Mouse (Mus musculus) liver, embryonic 11.5 days (tissue): ENCODE results near the gene Slc9a9. TPM values are rescaled to one million over a fixed set of nuclear protein-coding genes. Genes with fewer than 3 reads are reported as not detected.

Experiments
- ATAC-seq: fragments of 200-750 bp; cut with Nextera tagmentation; replicated peaks from 2 replicates; pipeline ENCODE4 v1.8.0; 2017; ENCODE audit warnings: moderate number of reproducible peaks, mild to moderate bottlenecking, moderate TSS enrichment, moderate library complexity; ENCODE audit not compliant: low FRiP score
- DNase-seq: peaks from one replicate; pipeline ENCODE4 v3.0.0-alpha.2; 2017; ENCODE audit warnings: low spot score
- H3K27ac ChIP-seq: fragments of 300-500 bp; sonication (generic); 2 replicates; pipeline ENCODE4 v1.5.1; 2014; ENCODE audit warnings: mild to moderate bottlenecking, low read depth, low read length, control low read depth
- H3K27me3 ChIP-seq: fragments of 300-500 bp; sonication (generic); replicated peaks from 2 replicates; pipeline ENCODE4 v1.6.1; 2014; ENCODE audit warnings: low read length, mixed read lengths; ENCODE audit not compliant: control insufficient read depth, insufficient read depth
- H3K36me3 ChIP-seq: fragments of 300-500 bp; sonication (generic); 2 replicates; pipeline ENCODE4 v1.6.1; 2014; ENCODE audit warnings: mild to moderate bottlenecking, low read length, moderate library complexity, mixed read lengths; ENCODE audit not compliant: control insufficient read depth, insufficient read depth
- H3K4me1 ChIP-seq: fragments of 300-500 bp; sonication (generic); replicated peaks from 2 replicates; pipeline ENCODE4 v1.6.1; 2014; ENCODE audit warnings: low read length, mixed read lengths; ENCODE audit not compliant: control insufficient read depth, insufficient read depth
- H3K4me2 ChIP-seq: fragments of 300-500 bp; sonication (generic); 2 replicates; pipeline ENCODE4 v1.6.1; 2014; ENCODE audit warnings: mild to moderate bottlenecking, control low read depth, moderate library complexity
- H3K4me3 ChIP-seq: fragments of 300-500 bp; sonication (generic); 2 replicates; pipeline ENCODE4 v1.5.1; 2014; ENCODE audit warnings: low read depth, low read length, control low read depth
- H3K9ac ChIP-seq: fragments of 300-500 bp; sonication (generic); 2 replicates; pipeline ENCODE4 v1.6.1; 2014; ENCODE audit warnings: low read depth, low read length, control low read depth
- H3K9me3 ChIP-seq: fragments of 300-500 bp; sonication (generic); 2 replicates; pipeline ENCODE4 v1.6.1; 2016; ENCODE audit warnings: low read length, inconsistent platforms, mixed read lengths; ENCODE audit not compliant: control insufficient read depth
- WGBS: fragments of 180-500 bp; shearing (Covaris S2); extraction: QIAGEN DNeasy Blood & Tissue Kit; methylation state at CpG from one replicate; pipeline ENCODE4 v1.1.7; 2014; 5-methylcytosine and 5-hydroxymethylcytosine counted together
- polyA plus RNA-seq: library from polyadenylated mRNA; unstranded; fragments of >200 nt; fragmentation: Nextera tagmentation; extraction: Ambion mirVana; gene quantifications from 2 replicates; pipeline ENCODE4 v1.2.1, GENCODE M21; 2014

Slc9a9 gene
- polyA plus RNA-seq, 1 experiment from 2014 or later, result 1.9 TPM

GRCm38 (mm10) chr9:94674704-94675103 lies 5.0 kb downstream of the Slc9a9 start:
- H3K4me3 ChIP-seq, result no peak overlapping the region
- H3K9me3 ChIP-seq, result no peaks in the 10 kb centered on the region
- DNase-seq (no peak), ATAC-seq (no peak)
- no peaks in the 10 kb centered on the region for H3K36me3 ChIP-seq
- H3K27me3 ChIP-seq, result no peaks in the 10 kb centered on the region
- no peak overlapping the region for H3K27ac ChIP-seq
- H3K4me1 ChIP-seq, result 0 out of 2 replicates have a peak, but pooled peaks cover 3% of the 10 kb centered on the region
- WGBS, result 84% methylated on average over 1 of the region's 1 CpGs
- no peak overlapping the region for H3K9ac ChIP-seq
- no peak overlapping the region for H3K4me2 ChIP-seq

- no peak overlapping the region for H3K9ac ChIP-seq
- ATAC-seq (no peak), DNase-seq (no peak)
- H3K27ac ChIP-seq, result no peak overlapping the region
- H3K4me2 ChIP-seq, result no peak overlapping the region
- no peaks in the 10 kb centered on the region for H3K4me1 ChIP-seq
- H3K27me3 ChIP-seq, result no peaks in the 10 kb centered on the region
- no peaks in the 10 kb centered on the region for H3K9me3 ChIP-seq
- no peaks in the 10 kb centered on the region for H3K36me3 ChIP-seq
- 72% methylated on average over 3 of the region's 3 CpGs for WGBS
- no peak overlapping the region for H3K4me3 ChIP-seq
These were observed 8.4 kb downstream of the Slc9a9 start for GRCm38 (mm10) chr9:94678021-94678655.

- H3K4me2 ChIP-seq, result no peak overlapping the region
- no peaks in the 10 kb centered on the region for H3K36me3 ChIP-seq
- H3K9ac ChIP-seq, result no peak overlapping the region
- 77% methylated on average over 18 of the region's 18 CpGs for WGBS
- H3K4me3 ChIP-seq, result no peak overlapping the region
- H3K27me3 ChIP-seq, result no peaks in the 10 kb centered on the region
- H3K9me3 ChIP-seq, result no peaks in the 10 kb centered on the region
- DNase-seq, result no peak
- no peaks in the 10 kb centered on the region for H3K4me1 ChIP-seq
- no peak overlapping the region for H3K27ac ChIP-seq
- ATAC-seq, result no peak
These were observed 10.9 kb downstream of the Slc9a9 start for GRCm38 (mm10) chr9:94680468-94681094.

- 75% methylated on average over 8 of the region's 8 CpGs for WGBS
- DNase-seq (no peak), ATAC-seq (no peak)
- Histone ChIP-seq H3K4me1 (no peaks in the 10 kb centered on the region), H3K9ac (no peak overlapping the region), H3K27me3 (no peaks in the 10 kb centered on the region), H3K36me3 (no peaks in the 10 kb centered on the region), H3K9me3 (no peaks in the 10 kb centered on the region), H3K4me3 (no peak overlapping the region), H3K27ac (no peak overlapping the region), H3K4me2 (no peak overlapping the region)
These were observed 11.4 kb downstream of the Slc9a9 start for GRCm38 (mm10) chr9:94681095-94681487.

- no peaks in the 10 kb centered on the region for H3K9me3 ChIP-seq
- no peak overlapping the region for H3K4me3 ChIP-seq
- H3K4me1 ChIP-seq, result no peaks in the 10 kb centered on the region
- H3K9ac ChIP-seq, result no peak overlapping the region
- H3K27me3 ChIP-seq, result no peaks in the 10 kb centered on the region
- H3K27ac ChIP-seq, result no peak overlapping the region
- H3K4me2 ChIP-seq, result no peak overlapping the region
- WGBS, result 81% methylated on average over 2 of the region's 2 CpGs
- DNase-seq (no peak), ATAC-seq (no peak)
- no peaks in the 10 kb centered on the region for H3K36me3 ChIP-seq
These were observed 12.6 kb downstream of the Slc9a9 start for GRCm38 (mm10) chr9:94682260-94682659.

- Histone ChIP-seq H3K9ac (no peak overlapping the region), H3K27me3 (no peaks in the 10 kb centered on the region), H3K9me3 (no peaks in the 10 kb centered on the region), H3K4me2 (no peak overlapping the region), H3K4me1 (no peaks in the 10 kb centered on the region), H3K27ac (no peak overlapping the region), H3K4me3 (no peak overlapping the region), H3K36me3 (no peaks in the 10 kb centered on the region)
- DNase-seq (no peak), ATAC-seq (no peak)
- 81% methylated on average over 1 of the region's 1 CpGs for WGBS
These were observed 15.9 kb downstream of the Slc9a9 start for GRCm38 (mm10) chr9:94685640-94686039.

GRCm38 (mm10) chr9:94686380-94686779 lies 16.7 kb downstream of the Slc9a9 start:
- ATAC-seq (no peak), DNase-seq (no peak)
- no peaks in the 10 kb centered on the region for H3K4me1 ChIP-seq
- H3K4me2 ChIP-seq, result no peak overlapping the region
- no peaks in the 10 kb centered on the region for H3K36me3 ChIP-seq
- H3K9me3 ChIP-seq, result no peaks in the 10 kb centered on the region
- no peak overlapping the region for H3K4me3 ChIP-seq
- 85% methylated on average over 2 of the region's 2 CpGs for WGBS
- no peak overlapping the region for H3K9ac ChIP-seq
- no peaks in the 10 kb centered on the region for H3K27me3 ChIP-seq
- no peak overlapping the region for H3K27ac ChIP-seq

- H3K9me3 ChIP-seq, result no peaks in the 10 kb centered on the region
- no peak overlapping the region for H3K9ac ChIP-seq
- no peaks in the 10 kb centered on the region for H3K27me3 ChIP-seq
- H3K27ac ChIP-seq, result no peak overlapping the region
- no peak overlapping the region for H3K4me3 ChIP-seq
- peak; percentile 42 for ATAC-seq
- peaks cover 3% of the 10 kb centered on the region; the same call in 1 of the 2 replicates for H3K4me1 ChIP-seq
- no peak overlapping the region for H3K4me2 ChIP-seq
- DNase-seq, result no peak
- WGBS, result 96% methylated on average over 1 of the region's 1 CpGs
- H3K36me3 ChIP-seq, result no peaks in the 10 kb centered on the region
These were observed 17.6 kb downstream of the Slc9a9 start for GRCm38 (mm10) chr9:94687203-94687859.
